Mouse (Mus musculus): Measurements from ENCODE around the gene Gm17535.
"Not testable (repeated sequence)": the region's sequence is repeated elsewhere in the genome, so short reads cannot be mapped to it uniquely, and the experiment has no call there.

Gm17535 gene

GRCm38 (mm10) chr9:3034299-3034698 is at the start of gene Gm17535:
Gm17535 (plus strand) TSS chr9:3034599.
- not testable (repeated sequence) for DNase-seq (ENCODE audit: low spot score)

GRCm38 (mm10) chr9:3000445-3000972 is 33.9 kb upstream of the Gm17535 start, which contains the start of gene Gm10722:
Gm10722 (plus strand) TSS chr9:3000922.
- DNase-seq (ENCODE audit: low spot score), result not testable (repeated sequence)

GRCm38 (mm10) chr9:3001006-3001405 is 33.4 kb upstream of the Gm17535 start:
- DNase-seq (ENCODE audit: low spot score), result not testable (repeated sequence)

GRCm38 (mm10) chr9:3001948-3002659 is 32.3 kb upstream of the Gm17535 start:
- peak; percentile 100 for DNase-seq (ENCODE audit: low spot score)

GRCm38 (mm10) chr9:3002794-3003396 is 31.5 kb upstream of the Gm17535 start, which contains the start of gene Gm11168:
Gm11168 (plus strand) TSS chr9:3003346.
- DNase-seq (ENCODE audit: low spot score), result not testable (repeated sequence)

- not testable (repeated sequence) for DNase-seq (ENCODE audit: low spot score)
Measured at GRCm38 (mm10) chr9:3006179-3006578, 28.2 kb upstream of the Gm17535 start.

- DNase-seq (ENCODE audit: low spot score), result peak; percentile 95
Measured at GRCm38 (mm10) chr9:3006636-3007035, 27.8 kb upstream of the Gm17535 start.

- DNase-seq (ENCODE audit: low spot score), result not testable (repeated sequence)
Measured at GRCm38 (mm10) chr9:3007272-3007671, 27.1 kb upstream of the Gm17535 start.

GRCm38 (mm10) chr9:3009331-3009730 is 25.1 kb upstream of the Gm17535 start:
- not testable (repeated sequence) for DNase-seq (ENCODE audit: low spot score)

- not testable (repeated sequence) for DNase-seq (ENCODE audit: low spot score)
Measured at GRCm38 (mm10) chr9:3012054-3012621, 22.3 kb upstream of the Gm17535 start.

- not testable (repeated sequence) for DNase-seq (ENCODE audit: low spot score)
Measured at GRCm38 (mm10) chr9:3012733-3013279, 21.6 kb upstream of the Gm17535 start, which contains the start of gene Gm10721. Gm10721 (plus strand) TSS chr9:3013140.

- DNase-seq (ENCODE audit: low spot score), result not testable (repeated sequence)
Measured at GRCm38 (mm10) chr9:3015354-3015753, 19.0 kb upstream of the Gm17535 start, which contains the start of gene Gm10720. Gm10720 (plus strand) TSS chr9:3015654.

GRCm38 (mm10) chr9:3015896-3016295 is 18.5 kb upstream of the Gm17535 start:
- not testable (repeated sequence) for DNase-seq (ENCODE audit: low spot score)

- not testable (repeated sequence) for DNase-seq (ENCODE audit: low spot score)
Measured at GRCm38 (mm10) chr9:3017108-3017507, 17.3 kb upstream of the Gm17535 start, which contains the start of gene Gm10719. Gm10719 (plus strand) TSS chr9:3017408.

- DNase-seq (ENCODE audit: low spot score), result peak; percentile 29
Measured at GRCm38 (mm10) chr9:3018944-3019343, 15.5 kb upstream of the Gm17535 start.

GRCm38 (mm10) chr9:3019835-3020727 is 14.3 kb upstream of the Gm17535 start:
- DNase-seq (ENCODE audit: low spot score), result peak; percentile 34

- peak; percentile 73 for DNase-seq (ENCODE audit: low spot score)
Measured at GRCm38 (mm10) chr9:3022316-3023008, 11.9 kb upstream of the Gm17535 start.

GRCm38 (mm10) chr9:3023312-3023984 is 11.0 kb upstream of the Gm17535 start, which contains the start of gene Gm10718:
Gm10718 (plus strand) TSS chr9:3023547.
- peak; percentile 14 for DNase-seq (ENCODE audit: low spot score)

- DNase-seq (ENCODE audit: low spot score), result peak; percentile 94
Measured at GRCm38 (mm10) chr9:3023985-3024648, 10.3 kb upstream of the Gm17535 start.
